Mouse (Mus musculus) ZHBTc4 (cell line): ENCODE measurements around the gene Shld2.

Source experiments
- DNase-seq: peaks from one replicate; pipeline ENCODE4 v3.0.0-alpha.2; 2011; ENCODE audit warnings: low read depth, low spot score

Gene Shld2

DNA sequence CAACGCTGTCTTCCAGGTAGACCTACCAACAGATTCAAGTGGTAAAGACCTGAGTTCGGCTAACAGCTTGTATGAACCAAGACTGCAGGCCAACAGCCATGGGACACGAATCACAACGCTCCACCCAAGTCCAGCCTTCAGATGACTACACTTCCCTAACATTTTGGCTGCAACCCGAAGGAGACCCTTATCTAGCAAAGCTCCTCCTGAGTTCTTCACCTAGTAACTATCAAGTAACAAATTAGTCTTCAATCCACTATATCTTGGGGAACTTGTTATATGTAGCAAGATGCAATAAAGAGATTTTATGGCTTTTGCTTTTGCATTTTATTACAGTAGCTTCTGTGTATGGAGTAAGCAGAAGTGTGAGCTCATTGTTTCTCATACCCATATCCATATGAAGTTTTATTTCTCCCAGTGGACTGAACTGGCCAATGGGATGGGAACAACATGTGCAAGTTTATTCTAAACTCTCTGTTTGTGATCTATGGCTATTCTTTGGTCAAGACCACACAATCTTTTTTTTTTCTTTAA, 28.5 kb downstream of the Shld2 start:
- DNase-seq = no peak

DNA sequence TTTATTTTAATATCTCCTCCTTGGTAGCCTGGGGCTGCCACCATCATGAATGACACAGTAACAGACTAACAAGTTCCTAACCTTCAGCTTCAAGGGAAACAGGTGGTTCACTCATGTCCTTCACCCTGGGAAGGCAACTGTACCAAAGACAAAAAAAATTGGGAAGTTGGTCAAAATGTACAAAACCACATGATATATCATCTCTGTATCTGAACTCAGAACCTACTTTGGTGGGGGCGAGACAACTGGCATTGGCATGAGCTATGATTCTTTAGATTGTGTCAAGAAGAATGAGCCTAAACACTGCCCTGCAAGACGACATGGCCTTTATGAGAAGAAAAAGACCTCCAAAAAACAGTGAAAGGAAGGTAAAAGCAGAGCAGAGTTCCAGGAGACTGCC, 29.5 kb downstream of the Shld2 start:
- no peak for DNase-seq

DNA sequence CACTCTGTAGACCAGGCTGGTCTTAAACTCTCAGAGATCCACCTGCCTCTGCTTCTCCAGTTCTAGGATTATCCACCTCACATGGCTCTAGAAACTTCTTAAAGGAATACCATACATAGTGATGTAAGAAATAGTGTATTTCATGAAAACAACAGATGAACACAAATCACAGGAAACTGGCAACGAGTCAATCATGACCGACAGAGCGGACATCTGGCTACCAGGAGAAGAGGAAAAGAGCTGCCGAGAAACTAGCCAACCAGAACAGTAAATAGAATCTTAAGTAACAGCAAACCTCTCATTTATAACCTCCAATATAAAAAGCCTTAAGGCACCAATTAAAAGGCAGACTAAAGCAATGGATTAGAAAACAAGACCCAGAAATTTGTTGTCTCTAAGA, 30.6 kb downstream of the Shld2 start:
- DNase-seq = no peak

DNA sequence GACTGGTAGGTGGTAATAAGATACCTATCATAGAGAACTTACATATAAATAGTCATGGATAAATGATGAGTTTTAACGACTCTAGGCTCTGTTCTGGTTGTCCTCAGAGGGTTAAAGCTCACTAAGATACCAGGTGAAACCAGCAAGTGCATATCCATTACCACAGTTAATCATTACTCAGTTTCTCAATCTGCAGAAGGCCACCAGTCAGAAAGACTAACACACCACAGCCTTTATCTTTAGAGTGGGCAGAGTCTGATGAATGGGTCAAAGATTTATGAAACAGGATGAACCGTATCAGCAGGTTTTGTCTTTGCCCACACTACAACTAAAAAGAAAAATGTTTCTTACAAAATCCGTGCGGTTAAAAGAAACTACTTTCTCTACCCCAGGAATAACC, 35.1 kb downstream of the Shld2 start:
- no peak for DNase-seq

DNA sequence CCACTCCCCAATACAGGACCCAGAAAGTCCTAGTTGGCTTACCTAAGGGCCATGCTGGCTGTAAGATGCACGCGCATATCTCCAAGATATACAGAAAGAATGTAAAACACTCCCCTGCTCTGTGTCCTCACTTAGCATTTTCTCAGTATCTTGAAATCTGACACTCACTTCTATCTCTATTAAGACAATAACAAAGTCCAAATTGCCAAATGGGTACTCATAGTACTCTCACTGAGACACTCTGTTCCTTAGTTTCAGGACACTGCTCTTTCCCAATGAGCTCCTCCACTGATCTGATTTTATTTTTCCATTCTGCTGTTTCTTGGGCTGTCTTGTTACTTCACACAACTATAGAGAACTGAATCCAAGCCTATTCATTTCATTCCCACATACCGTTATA, 36.2 kb downstream of the Shld2 start:
- DNase-seq = no peak

DNA sequence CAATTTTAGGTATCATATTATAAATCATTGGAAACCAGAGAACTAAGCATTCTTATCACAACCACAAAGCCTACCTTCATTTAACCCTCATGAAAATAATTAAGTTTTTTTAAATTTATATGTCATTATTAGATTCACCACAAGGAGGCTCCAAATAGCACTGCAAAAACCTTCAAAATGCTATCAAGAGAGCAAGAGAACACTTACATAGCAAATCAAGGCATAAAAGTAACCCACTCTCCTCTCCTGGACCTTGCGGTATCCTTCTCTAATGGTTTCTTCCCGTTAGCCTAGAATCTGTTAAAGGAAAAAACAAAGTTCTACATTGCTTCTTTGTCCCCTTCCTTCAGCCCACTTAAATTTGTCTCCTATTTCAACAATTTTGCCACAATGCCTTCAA, 37.0 kb downstream of the Shld2 start:
- peak; percentile 58 for DNase-seq

DNA sequence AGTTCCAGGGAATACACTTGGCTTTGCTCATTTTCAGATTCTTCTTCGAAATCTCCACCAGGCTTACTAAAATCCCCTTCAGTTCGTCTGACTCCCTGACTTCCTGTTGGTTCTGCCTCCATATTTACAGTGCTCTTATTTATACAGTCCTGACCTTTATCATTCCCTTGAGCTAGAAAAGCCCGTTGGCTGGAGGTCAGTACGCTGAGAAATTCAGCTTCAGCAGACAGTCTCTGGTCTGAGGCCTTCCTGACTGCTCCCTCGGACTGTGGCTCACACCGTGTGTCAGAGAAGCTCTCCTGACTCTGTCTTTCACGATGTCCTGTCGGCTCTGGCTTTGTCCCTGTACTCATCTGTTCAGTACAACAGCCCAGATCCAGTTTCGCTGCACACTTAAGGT, 42.2 kb downstream of the Shld2 start:
- DNase-seq = peak; percentile 62

DNA sequence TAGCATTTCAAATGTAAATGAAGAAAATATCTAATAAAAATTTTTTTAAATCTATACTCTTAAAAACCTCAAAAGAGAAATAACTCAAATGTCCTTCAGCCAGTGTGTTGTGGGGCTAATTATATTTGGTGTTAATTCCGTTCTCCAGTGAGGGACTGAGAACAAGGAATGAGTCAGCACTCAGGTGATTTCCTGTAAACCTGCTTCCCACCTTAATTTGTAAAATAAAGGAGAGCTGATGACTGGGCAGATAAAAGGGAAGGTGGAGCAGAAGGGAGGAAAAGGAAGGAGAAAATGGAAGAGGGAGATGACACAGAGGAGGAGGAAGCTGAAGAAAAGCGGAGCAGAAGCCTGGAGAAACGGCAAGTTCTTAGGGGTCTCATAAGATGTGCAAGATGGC, 51.8 kb downstream of the Shld2 start:
- DNase-seq = peak; percentile 27

DNA sequence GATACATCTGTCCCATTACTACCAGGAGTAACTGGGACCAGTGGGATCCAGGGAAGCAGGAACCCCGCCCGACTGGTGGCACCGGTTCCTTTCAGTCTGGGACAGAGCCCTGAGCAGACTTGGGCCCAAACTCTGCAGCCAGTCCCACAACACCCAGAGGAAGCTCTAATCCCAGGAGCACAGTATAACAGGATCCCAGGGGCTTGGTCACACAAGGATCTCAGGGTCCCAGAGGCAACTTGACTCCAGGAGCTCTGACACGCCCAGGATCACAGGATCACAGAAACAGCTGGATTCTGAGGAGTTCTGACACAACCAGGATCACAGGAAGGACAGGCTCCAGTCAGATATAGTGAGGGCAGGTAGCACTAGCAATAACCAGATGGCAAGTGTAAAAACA, 57.0 kb downstream of the Shld2 start:
- peak; percentile 32 for DNase-seq

DNA sequence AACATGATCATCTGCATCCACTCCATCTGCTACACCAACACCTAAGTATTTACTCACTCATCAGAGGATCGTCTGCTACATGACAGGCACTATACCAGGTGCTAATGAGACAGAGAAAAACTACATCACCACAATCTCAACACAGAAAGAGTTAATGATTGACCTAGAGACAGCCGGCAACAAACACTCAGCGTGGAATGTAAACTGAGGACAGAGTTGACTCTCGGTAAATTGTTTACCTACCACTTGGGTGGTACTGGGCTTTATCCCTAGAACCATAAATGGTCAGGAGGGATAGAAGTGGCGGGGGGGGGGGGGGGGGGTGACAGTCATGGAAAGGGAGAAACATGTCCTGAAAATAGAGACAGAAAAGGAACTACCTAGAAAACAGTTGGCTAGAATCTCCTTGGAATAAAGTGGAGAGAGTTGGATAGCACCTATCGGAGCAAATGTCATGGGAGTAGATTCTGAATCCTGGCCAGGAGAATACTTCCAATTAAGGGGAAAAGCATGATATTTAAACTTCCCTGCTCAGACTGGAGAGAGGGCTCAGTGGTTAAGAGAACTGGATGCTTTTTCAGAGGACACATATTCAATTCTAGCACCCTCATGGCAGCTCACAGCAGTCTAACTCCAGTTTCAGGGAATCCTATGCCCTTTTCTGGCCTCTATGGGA, 57.7 kb downstream of the Shld2 start:
- DNase-seq = no peak

DNA sequence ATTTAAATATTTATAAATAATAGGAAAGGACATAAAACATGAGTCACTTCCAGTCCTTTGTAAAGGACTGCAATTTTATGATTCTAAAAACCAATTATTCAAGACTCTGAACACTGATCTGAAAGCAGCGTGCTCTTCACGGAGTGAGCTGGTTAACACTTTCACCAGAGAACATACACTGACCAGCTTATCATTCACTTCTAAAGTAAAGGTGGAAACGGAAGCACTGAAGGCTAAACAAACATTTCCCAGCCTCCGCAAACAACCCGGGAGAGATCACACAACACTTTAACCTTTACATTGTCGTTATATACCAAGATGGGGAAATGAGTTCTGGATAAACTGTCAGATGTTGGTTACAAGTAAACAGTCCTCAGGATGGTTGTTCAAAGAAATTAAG, 69.6 kb downstream of the Shld2 start:
- no peak for DNase-seq

DNA sequence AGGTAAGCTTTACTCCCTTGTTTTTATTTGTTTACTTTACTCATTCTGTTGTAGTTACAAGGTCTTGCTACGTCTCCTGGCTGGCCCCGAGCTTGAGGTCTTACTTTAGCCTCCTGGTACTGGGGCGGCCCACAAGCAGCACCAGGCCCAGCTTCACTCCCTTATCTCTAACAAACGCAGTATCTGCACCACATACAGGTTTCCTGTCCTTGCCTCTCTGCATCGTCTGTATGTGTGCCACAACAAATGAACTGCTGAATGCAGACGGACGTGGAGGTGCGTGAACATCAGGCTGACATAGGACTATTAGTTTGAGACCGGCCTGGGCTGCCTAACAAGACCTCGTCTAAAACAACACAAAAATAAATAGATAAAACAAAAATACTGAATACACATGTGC, 70.0 kb downstream of the Shld2 start:
- DNase-seq = no peak

DNA sequence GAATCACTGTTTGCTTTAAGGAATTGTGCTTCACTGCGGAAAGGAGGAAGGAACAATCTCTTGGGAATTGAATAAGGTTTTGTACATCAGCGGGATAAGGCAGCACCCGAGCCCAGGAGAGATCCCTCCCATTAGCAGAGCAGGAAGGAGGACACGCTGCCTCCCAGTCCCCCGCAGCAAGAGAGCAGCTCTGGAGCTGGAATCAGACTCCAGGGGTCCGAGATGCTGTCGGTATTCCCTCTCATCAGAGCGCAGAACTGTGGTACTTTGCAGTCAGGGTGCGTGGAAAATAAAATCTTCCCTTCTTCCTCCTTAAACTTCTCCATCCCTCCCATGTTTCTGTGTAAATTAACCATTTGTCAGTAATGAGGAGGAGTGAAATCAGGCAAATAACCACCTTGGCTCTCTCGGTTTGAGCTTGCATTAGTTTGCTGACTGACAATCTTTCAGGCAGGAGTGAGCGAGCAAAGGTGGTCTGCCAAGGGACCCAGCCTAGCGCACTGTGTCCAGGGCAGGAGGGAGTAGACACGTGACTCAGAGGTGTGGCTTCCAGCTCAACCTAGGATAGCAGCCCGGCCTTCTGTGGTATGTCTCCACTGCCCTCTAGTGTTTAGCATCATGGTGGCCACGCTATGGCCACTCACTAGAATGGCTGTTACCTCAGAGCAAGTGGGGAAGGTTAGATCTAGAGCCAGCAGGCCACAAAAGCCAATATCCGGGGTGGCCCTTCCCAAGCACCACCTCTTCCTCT, 75.5 kb downstream of the Shld2 start:
- peak; percentile 94 for DNase-seq

DNA sequence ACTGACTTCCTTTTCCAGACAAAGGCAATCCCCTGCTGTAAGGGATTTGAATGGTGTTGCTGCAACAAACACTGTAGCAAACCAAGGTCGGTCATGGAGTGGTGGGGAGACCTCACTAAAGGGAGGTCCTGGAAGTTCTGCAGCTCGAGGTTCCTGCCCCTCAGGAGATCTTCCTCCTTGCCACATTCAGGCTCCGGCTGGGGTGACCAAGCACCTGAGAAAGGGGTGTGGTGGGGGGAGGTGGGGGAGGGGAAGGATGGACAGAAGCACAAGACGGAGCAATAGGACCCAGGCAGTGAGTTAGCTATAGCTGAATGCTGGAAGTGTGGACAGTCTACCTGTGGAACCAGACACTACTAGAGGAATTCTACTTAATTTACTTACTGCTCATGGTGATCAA, 76.4 kb downstream of the Shld2 start:
- DNase-seq = no peak

DNA sequence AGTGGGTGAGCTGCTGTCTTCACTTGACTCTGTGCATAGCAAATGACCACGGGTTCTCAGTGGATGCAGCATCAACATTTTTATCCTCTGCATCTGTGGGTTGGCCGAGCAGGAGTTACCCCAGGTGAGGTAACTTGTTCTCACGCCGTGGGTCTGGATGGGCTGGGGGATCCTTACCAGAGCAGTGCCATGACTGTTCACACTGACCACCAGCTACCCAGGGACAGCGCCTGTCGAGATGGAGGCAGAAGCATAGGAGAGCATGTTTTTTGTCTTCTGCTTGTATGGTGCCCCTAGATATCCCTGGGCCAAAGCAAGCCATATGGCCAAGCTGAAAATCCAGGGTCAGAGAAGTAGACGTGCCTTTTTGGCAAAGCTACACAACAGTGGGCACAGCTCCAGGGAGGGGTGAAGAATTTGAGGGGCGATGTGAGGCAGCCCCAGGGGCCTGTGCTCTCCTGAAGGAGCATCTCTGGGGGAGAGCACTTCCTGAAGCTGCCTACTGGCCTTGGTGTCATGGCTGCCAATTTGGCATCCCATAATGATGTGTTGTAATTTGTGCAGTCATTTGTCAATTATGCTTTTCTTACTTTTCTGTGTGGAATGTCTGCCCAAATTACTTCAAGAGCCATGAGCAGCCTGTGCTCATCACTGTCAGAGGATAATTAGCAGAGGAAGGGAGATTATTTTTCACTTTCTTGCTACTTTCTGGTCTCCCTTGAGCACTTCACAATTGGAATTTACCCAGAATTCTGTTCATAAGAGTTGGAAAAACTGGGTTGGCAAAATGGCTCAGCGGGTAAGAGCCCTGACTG, 77.2 kb downstream of the Shld2 start:
- no peak for DNase-seq

DNA sequence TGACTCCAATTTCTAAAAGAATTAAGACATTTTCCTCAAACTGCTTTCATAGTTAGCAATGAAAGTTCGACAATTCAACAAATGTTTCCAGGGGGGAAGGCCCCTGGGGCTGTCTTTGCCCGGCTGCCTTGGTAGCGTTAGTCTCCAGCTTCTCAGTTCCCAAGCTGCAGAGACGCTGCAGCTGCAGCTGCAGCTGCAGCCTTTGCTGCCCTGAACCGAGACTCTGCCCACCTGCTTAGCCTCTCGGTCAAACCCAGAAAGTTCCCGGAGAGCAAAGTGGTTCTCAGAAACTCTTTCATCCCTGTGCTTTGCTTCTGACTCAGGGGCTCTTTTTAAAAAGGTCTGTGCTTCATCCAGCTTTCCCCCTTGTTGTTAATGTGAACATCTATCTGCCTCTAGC, 78.0 kb downstream of the Shld2 start:
- no peak for DNase-seq

DNA sequence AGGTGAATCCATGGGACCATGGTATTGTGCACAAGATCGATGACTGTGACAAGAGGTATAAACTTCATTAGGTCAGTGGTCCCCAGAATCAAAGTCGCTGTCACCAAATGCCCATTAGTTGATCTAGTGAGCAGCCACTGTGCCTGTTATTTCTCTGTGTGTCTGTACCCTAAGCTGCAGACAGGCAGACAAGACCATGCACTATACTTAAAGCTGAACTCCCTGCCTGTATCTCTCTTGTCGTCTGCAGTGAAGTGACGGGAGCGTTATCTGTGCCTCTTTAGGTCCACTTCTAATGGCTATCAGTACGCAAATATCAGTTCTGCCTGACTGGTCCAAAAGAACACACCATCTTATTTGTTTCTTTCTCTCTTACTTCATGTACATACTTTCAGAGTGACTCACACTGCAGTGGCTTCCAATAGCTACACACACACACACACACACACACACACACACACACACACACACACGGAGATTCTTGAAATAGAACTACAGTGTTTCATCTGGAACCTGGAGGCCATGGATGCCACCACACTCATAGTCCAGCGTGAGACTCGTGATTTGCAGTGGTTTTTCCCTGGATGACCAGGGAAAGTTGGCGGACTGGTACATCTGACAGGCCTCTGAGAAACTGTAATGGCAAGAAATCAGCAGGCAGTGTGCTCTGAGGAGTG, 81.3 kb downstream of the Shld2 start:
- DNase-seq = no peak

DNA sequence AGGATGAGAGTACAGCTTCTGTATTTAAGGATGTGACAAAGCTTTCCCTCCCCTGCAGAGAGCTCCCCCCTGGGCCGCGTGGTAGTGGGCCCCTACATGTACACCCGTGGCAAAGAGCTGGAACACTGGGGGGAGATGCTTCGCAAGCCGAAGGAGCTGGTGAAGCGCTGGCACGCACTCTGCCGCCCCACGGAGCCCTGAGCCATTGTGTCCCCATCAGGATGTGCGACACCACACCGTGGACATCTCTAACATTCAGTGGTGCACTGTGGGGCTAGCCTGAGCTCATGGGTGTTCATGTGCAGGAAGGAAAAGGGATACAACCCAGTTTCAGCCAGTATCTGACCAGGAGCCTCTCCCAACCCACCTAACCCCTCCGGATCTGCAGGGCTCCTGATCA, 82.3 kb downstream of the Shld2 start:
- DNase-seq = peak; percentile 36

DNA sequence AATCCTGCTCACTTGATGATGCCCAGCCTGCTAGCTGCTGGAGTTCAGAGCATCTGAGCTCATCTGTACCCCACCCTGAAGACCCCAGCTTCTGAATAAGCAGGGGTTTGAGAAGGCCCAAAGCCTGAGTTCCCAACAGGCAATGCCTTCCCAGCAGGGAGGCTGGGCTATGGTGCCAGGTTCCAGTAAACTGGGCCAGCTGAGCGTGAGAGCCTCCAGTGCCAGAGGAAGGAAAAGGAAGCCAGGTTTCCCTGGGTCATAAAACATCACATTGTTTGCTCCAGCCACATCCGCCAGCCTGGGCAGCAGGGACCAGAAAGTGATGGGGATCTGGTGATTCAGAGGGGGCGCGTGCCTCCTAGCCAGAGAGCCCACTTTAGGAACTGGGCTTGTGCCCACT, 83.7 kb downstream of the Shld2 start:
- no peak for DNase-seq

DNA sequence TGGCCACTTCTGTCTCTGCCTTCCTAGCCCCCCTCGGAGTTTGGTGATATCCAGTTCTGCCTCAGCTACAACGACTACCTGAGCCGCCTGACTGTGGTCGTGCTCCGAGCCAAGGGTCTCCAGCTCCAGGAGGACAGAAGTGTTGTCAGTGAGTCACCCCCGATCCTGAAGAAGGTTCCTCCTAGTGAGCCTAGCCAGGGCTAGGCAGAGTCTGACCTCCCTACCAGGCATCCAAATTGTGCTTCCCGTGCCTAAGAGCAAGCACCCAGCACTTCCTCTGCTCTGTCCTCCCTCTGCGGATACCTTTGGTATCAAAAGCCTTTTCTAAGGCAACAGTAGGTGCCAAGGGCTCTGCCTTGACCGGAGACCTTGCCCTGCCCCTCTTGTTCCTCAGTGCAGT, 84.3 kb downstream of the Shld2 start:
- DNase-seq = no peak

DNA sequence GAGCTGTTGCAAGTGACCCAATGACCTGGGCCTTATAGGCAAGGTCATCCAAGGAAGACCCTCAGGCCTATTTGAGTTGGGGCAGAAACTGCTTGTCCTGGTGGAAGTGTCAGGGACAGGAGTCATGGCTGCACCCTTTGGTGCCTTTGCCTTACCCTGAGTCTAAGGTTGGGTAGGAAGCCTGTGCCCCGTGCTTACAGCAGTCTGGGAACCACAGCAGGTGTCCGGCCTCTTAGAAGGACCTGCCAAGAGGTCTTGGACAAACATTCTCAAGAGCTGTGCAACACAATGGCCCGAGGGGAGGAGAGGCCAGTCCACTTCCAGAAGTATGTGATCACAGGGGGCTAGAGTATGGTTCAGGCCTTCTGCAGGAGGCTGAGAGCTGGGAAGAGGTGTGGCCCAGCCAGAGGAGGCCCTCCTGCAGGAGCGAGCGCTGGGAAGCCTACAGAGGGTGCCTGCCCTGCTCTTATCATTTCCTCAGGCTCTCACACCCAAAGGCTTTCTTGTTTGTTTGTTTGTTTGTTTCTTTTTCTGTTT, 86.9 kb downstream of the Shld2 start:
- DNase-seq = no peak
